Mouse (Mus musculus): ENCODE data around the gene Crxos. TPM values are rescaled to one million over a fixed set of nuclear protein-coding genes. Genes with fewer than 3 reads are reported as not detected.

Gene Crxos
- not detected in 2 replicates for polyA plus RNA-seq (2012; rRNA removed; ENCODE audit: low replicate concordance)

DNA sequence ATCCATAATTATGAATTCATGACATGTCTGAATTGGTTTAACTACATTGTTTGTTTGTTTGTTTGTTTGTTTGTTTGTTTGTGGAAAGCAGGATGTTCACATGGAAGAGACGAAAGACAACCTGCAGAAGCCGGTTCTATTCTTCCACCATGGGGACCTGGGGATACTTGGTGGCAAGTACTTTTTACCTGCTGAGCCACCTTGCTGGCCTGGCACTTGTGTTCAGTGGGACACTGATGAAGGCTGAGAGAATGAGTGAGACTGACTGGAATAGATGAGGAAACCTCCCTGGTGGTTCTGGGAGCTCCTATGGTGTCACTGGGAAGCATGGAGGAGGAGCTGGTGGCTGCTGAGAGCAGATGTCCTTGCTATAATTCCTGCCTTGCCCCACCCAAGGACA lies at the start of gene Crxos:
Gene Crxos, plus strand, starts transcription at position 301 of the 400 bp plus-strand sequence.

DNA sequence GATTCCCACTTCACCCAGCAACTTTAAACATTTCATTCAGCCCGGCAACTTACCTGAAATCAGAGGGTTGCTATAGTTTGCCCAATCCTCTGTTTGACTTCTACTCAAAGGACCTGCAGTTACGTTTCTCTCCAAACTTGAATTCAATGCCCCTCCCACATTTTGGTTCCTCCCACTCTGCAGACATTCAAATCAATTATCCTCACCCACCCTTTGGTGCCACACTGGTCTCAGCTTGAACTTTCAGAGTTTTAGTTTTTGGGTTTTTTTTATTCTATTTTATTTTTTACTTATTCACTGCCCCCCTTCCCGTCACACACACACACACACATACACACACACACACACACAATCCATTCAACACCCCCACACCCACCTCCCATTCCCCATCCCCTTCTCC lies 42.8 kb upstream of the Crxos start, which contains the start of gene Obox6:
Gene Obox6, minus strand, starts transcription at position 101 of the 400 bp plus-strand sequence.

DNA sequence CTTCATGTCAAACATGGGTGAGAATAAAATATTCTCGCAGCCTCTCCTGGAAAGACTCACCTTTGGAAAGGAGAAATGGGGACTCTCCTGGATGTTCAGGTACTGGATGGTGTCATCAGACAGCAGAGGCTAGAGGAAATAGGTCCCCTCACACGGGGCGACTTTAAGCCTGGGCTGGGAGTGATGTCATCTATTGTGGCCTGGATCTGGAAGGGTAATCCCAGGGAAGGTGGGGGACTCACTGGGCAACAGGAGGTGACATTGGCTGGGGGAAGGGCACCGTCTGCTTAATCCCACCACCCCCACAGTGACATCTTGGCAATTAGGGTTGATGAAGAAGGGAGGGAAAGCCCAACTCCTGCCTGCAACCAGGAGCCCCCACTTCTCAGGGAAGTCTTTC lies 2.7 kb upstream of the Crxos start, which contains the start of gene Crx:
Gene Crx, minus strand, starts transcription at position 213 of the 400 bp plus-strand sequence.

DNA sequence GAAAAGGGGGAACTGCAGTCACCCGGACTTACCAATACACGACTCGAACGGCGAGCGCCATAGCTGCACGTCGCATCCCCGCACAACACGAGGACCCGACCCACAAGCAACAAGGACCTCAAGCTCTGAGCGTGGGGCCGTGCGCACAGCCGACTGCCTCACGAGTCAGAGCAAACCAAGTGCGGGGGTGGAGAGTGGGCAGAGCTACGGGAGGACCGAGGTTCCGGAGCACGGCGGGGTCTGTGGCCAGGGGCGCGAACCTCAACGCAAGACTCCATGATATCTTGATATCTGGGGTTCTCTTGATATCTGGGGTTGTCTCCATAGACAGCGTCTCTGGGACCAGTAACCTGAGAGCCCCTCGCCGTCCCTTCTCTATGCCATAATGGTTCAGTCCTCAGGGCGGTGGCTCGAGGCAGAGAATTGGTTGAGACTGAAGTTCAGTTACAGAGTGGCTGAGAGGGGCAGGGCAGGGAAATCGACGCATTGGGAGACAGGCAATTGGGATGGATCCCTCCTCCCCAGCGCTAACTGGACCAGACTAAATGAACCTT lies 39.9 kb downstream of the Crxos start, which contains the start of gene Selenow:
Gene Selenow, minus strand, starts transcription at position 183 of the 554 bp plus-strand sequence.

DNA sequence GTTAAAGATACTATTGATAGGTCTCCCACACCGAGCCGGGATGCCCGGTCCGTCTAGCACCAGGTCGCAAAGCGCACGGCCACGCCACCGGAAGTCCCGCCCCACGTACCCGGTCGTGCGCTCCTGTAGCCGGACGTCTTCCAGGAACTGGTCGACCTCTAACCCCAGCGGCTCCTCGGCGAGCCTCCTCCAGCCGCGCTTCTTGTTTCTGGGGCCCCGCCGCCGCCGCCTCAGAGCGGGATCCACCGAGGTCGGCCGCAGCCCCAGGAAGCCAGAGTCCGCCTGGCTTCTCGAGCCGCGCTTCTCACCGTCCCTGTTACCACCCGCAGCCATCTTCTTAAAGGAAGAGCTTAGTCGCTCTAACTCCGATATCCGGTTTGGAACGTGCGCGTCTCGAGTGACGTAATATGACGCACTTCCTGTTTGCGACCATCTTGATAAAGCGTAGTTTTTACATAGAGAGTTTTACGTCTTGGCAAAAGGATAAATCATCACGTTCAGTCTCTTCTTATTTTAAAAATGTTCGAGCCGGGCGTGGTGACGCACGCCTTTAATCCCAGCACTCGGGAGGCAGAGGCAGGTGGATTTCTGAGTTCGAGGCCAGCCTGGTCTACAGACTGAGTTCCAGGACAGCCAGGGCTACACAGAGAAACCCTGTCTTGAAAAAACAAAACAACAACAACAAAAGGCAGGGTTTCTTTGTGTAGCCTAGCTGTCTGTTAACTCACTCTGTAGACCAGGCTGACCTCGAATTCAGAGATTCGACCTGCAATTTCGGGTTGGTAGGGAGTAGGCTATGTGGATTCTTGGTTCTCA lies 63.5 kb downstream of the Crxos start, which contains the start of gene Nop53:
Gene Nop53, minus strand, starts transcription at position 354 of the 816 bp plus-strand sequence.

Other genes starting within 250 kb of the Crxos start
- not detected in 2 replicates for gene Obox3, start 242.7 kb upstream of the Crxos start, polyA plus RNA-seq (2012; rRNA removed; ENCODE audit: low replicate concordance)
- not detected in 2 replicates for gene Obox5, start 132.5 kb upstream of the Crxos start, polyA plus RNA-seq (2012; rRNA removed; ENCODE audit: low replicate concordance)
- gene Obox6, start 42.9 kb upstream of the Crxos start, polyA plus RNA-seq (2012; rRNA removed; ENCODE audit: low replicate concordance), result not detected in 2 replicates
- gene Crx, start 2.6 kb upstream of the Crxos start, polyA plus RNA-seq (2012; rRNA removed; ENCODE audit: low replicate concordance), result not detected in 2 replicates
- 617 and 770 TPM in 2 replicates for gene Selenow, start 39.8 kb downstream of the Crxos start, polyA plus RNA-seq (2012; rRNA removed; ENCODE audit: low replicate concordance)
- gene Nop53, start 63.5 kb downstream of the Crxos start, polyA plus RNA-seq (2012; rRNA removed; ENCODE audit: low replicate concordance), result 72.8 and 184 TPM in 2 replicates
- gene Ehd2, start 85.0 kb downstream of the Crxos start, polyA plus RNA-seq (2012; rRNA removed; ENCODE audit: low replicate concordance), result 226 and 292 TPM in 2 replicates
- gene Bicra, start 165.3 kb downstream of the Crxos start, polyA plus RNA-seq (2012; rRNA removed; ENCODE audit: low replicate concordance), result 10.1 and 43.2 TPM in 2 replicates
- 0.03 and 0.05 TPM in 2 replicates for gene Zfp541, start 179.2 kb downstream of the Crxos start, polyA plus RNA-seq (2012; rRNA removed; ENCODE audit: low replicate concordance)
- 258 and 285 TPM in 2 replicates for gene Napa, start 215.8 kb downstream of the Crxos start, polyA plus RNA-seq (2012; rRNA removed; ENCODE audit: low replicate concordance)
- 34.0 and 35.9 TPM in 2 replicates for gene Kptn, start 237.3 kb downstream of the Crxos start, polyA plus RNA-seq (2012; rRNA removed; ENCODE audit: low replicate concordance)
- 0.73 and 1.2 TPM in 2 replicates for gene Slc8a2, start 247.2 kb downstream of the Crxos start, polyA plus RNA-seq (2012; rRNA removed; ENCODE audit: low replicate concordance)